Mouse (Mus musculus): ENCODE data around the gene Sec14l1.

The Sec14l1 gene

GRCm38 (mm10) chr11:117183299-117183698 is 68.3 kb downstream of the Sec14l1 start:
- no peak for DNase-seq (ENCODE audit: low spot score)

DNA sequence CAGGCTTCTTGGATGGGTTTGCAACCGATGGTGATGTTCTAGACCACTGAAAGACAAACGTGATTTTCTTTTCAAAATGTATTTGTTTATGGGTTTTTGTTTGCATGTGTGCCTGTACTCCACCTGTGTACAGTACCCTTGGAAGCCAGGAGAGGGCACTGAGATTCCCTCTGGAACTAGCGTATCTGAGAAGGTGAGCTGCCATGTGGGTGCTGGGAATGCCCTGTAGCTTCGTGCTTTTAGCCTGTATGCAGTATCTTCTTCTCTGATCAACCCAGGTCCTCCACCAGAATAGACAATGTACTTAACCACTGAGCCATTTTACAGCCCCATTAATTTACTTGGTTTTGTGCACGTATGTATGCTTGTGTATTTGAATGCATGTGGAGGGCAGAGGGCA is 68.9 kb downstream of the Sec14l1 start:
- DNase-seq (ENCODE audit: low spot score) = no peak

DNA sequence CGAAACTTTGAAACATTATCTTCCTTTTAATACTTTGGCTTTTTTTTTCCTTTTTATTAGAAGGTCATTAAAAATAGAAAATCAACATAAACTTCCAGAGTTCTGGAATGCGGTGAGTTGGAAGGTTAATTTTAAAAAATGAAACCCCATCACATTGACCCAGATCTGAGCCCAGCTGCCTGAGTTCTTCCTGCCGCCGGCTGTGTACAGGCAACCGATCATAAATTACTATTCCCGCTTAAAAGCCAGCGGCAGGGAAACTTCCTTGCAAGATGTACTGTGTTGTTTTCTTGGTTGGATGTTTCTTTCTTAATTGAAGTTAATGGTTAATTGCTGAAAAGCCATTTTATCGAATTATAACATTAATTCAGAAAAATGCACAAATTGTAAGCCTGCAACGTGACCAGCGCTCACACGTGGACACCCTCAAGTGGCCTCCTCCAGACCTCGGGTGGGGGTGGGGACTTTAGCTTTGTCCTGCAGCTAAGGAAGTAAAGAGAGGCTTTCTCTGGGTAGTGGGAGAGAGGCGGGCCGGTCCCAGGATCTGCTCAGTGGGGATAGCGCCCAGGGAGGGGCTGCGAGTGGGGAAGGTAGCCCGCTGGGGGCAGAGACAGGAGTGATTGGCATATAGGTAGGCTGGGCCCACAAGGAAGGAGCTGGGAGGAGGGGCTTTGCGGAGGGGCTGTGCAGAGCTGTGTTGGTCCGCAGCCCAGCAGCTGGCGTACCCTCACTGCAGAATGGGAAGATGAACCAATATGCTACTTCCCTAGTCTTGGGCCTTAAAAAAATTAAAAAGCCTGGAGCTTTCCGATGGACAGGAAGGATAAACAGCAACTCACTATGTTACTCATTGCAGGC is 70.3 kb downstream of the Sec14l1 start:
- DNase-seq (ENCODE audit: low spot score) = peak; percentile 45

DNA sequence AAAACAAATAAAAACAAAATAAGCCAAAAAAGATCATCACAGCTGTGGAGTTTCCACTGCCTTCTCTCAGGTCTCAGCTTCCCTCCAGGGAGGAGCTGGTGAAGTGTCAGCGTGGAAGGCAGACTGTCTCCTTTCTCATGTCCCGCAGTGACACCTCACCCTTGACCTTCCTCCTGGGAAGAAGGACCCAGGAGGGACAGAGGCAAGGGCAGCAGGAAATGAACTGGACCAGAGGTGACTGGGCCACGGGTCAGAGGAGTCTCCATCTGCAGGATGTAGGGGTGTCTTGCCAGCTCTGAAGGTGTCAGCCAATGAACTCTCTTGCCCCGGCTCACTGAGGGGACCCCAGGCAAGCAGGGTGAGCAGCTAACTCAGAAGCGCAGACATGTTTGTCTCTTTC is 76.6 kb downstream of the Sec14l1 start:
- no peak for DNase-seq (ENCODE audit: low spot score)

- DNase-seq (ENCODE audit: low spot score) = no peak
These were observed 79.5 kb downstream of the Sec14l1 start for GRCm38 (mm10) chr11:117194475-117194937.

DNA sequence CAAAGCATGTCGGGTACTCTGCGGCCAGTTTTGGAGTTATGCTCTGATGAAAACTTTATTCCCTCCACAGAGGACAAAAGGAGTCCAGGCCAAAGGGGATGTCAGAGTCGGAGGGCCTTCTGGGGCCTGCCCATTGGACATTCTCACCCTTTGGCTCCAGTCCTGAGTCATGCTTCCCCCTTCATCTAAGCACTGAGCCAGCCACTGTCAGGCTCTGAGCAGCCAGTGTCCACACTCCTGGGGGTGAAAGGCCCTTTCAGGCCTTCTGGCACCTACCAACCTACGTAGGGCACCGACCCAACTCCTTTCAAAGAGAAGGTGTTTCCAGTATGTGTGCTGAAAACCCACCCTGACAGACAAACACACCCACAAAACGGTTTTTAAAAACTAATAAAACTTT is 80.6 kb downstream of the Sec14l1 start:
- no peak for DNase-seq (ENCODE audit: low spot score)

GRCm38 (mm10) chr11:117196681-117197080 is 81.7 kb downstream of the Sec14l1 start:
- no peak for DNase-seq (ENCODE audit: low spot score)

- no peak for DNase-seq (ENCODE audit: low spot score)
These were observed 83.2 kb downstream of the Sec14l1 start for GRCm38 (mm10) chr11:117198122-117198521.

DNA sequence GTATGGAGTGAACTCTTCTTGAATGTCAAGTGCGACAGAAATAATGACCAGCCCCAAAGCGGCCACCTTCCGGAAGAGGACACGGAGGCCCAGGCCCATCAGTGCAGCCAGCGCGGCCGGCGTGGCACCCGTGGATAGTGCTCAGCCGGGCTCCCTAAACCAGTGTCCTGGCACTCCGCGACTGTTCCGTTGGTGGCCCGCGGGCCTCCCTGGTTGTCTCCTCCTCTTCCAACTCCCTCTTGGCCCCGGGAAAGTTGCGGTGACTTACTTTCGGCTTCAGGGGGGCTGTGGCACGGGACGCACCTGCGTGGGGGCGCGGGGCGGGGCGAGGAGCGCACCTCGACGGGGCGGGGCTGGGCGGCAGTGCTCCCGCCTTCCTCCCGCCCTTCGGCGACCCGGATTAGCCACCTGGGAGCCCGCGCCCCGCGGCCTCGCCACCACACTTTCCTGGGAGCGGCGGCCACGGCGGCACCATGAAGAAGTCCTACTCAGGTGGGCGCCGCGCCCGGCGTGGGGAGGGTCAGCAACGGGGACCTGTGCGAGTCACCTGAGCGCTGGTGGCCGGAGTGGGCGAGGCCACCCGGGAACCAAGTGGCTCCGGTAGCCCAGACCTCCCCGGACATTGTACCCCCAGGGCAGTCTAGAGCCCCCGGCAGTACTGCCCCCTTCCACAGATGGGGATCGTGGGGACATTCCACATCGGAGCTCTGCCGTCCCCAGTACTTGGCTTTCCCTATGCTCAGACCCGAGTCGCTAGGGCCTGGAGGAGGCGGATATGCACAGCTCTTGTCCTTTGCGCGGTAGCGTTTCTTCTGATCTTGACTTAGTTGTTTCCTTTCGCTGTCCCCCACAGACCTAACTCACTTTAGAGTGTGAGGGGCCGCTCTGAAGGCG is 84.6 kb downstream of the Sec14l1 start, which contains the start of gene Sept9:
Gene Sept9, plus strand, starts transcription at position 380 of the 894 bp plus-strand sequence.
- DNase-seq (ENCODE audit: low spot score) = peak; percentile 58

DNA sequence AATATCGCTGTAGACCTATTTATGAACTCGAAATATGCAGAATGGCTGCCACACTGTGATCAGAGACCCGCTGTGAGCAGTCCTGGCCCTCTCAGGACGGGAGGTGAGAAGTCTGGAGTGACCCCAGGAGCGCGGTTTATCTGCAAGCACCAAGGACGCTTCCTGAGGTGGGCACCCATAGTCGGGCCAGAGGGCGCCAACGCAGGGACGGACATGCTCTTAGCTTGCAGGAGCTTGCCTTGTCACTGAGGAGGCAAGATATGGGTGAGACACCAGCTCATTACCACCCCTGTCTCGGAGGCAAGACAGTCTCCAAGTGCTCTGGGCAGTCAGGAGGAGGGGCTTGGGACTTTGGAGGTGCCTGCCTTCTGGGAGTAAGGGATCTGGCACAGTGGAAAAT is 86.9 kb downstream of the Sec14l1 start:
- DNase-seq (ENCODE audit: low spot score) = no peak

DNA sequence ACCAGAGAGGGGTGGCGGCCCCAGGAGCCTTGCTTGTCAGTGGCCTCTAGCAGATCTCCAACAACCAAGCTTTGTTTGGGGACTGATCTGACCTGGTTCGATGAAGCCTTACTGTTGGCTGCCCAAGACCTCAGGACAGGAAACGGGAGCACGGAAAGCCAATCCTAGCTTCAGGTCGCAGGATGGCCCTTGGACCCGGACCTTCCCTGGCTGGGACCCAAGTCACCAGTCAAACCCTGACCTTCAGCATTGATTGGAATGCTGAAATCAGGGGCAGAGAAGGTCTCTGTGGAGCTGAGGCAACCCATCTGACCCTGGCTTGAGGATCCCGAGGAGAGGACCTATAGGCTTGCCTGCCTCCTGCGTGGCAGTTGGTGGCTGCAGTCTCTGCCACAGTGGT is 89.6 kb downstream of the Sec14l1 start:
- no peak for DNase-seq (ENCODE audit: low spot score)

GRCm38 (mm10) chr11:117205042-117205441 is 90.1 kb downstream of the Sec14l1 start:
- DNase-seq (ENCODE audit: low spot score) = no peak

DNA sequence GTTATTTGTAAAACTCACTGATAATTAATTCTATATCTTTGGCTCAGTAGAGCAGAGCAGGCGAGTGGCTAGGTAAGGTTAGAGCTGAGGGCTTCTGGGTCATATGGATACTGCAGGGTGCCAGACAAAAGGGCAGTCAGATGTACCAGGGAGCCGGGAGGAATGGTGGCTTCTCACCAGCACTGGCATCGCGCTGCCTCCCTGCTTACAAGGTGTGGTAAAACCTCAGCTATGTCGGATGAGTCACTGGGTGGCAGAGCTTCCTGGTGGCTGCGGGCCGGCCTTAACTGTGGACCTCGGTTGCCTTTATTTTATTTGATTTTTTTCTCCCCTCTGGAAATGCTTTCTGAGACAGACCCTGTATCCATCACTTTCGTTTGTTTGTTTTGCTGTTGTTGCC is 90.5 kb downstream of the Sec14l1 start:
- DNase-seq (ENCODE audit: low spot score) = no peak

GRCm38 (mm10) chr11:117207436-117207835 is 92.5 kb downstream of the Sec14l1 start:
- peak; percentile 28 for DNase-seq (ENCODE audit: low spot score)

GRCm38 (mm10) chr11:117208151-117208673 is 93.2 kb downstream of the Sec14l1 start:
- DNase-seq (ENCODE audit: low spot score) = no peak
